Mouse (Mus musculus): ENCODE measurements around the gene Sema3f.

Gene Sema3f

DNA sequence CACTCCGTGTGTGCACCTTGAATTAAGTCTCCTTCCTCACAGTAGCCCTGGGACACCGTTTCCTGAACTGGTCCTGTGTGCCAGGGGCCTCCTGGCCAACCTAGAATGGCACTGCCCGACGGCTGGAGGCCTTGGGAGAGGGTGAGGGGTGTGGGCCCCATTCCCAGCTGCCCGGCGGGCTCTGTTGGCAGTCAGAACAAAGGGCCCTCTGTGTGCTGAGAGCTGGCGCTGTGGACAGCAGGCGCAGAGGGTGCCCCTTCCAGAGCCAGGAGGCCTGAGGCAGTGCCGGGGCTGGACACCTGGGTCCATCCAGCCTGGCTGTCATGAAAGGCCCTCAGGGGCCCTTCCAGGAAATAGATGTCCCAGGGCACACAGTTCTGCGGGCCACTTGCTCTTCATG is 50.7 kb downstream of the Sema3f start:
- DNase-seq = no peak

DNA sequence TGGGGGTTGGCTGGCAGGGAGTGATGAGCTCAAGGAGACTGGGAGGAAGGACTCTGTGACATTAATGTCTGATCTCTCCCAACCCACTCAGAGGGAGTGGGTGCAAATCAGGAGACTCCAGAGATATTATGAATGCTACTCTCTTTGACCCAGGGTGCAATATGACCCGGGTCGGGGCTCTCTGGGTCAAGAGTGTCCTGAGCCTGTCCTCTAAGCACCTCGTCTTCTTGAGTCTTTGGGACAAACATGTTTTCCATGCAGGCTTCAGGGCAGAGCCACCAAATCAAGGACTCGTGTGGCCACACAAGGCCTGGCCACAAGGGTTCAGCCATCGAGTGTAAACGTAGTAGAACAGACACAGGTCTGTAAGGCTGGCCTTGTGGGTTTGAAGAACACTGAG is 52.2 kb downstream of the Sema3f start:
- no peak for DNase-seq

DNA sequence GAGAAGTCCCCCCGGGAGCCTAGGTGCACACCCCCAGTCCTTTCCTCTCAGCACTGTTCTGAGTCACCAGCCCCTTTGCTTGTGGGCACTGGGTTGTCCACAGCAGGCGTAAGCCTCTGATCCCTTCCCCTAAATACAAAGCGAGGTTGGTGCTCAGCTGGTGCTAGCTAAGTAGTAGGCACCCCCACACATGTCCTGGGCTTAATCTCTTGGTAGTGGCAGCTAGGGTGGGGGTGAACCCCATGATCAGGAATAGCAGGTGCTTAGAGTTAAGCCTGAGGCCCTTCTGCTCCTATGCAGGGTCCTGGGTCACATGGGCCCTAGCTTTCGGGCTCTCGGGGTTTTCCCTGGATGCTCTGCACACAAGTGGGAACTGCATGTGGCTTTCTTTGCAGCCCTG is 53.1 kb downstream of the Sema3f start:
- no peak for DNase-seq

DNA sequence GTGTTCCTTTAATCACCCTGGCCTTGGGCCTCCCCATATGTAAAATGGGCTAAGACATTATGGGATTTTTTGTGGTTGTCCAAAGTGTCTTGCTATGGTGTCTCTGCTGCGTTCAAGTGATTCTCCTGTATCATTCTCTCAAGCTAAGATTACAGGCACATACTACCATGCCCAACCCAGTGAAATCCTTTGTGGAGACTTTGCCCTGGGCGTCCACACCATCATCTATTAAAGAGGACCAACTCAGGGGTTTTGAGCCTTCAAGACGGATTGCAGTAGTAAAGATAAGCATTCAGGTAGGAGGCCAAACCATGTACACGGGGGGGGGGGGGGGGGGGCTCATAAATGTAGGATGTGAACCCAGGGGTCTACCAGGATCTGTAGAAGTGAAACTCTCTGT is 55.7 kb downstream of the Sema3f start:
- no peak for DNase-seq

DNA sequence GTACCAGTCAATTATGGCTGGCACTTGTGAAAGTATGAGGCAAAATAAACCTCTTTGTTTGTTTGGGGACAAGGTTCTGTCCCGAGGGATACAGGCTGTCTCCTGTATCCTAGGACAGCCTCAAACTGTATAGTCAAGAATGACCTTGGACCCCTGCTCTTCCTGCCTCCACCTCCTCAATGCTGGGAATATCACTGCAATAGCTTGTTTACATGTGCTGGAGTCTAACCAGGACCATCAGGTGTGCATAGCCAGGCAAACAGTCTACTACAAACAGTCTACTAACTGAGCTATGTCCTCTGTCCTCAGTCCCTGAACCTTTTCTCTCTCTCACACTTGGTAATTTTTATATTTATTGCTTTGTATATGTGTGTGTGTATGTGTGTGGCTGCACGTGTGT is 56.8 kb downstream of the Sema3f start:
- DNase-seq = no peak

DNA sequence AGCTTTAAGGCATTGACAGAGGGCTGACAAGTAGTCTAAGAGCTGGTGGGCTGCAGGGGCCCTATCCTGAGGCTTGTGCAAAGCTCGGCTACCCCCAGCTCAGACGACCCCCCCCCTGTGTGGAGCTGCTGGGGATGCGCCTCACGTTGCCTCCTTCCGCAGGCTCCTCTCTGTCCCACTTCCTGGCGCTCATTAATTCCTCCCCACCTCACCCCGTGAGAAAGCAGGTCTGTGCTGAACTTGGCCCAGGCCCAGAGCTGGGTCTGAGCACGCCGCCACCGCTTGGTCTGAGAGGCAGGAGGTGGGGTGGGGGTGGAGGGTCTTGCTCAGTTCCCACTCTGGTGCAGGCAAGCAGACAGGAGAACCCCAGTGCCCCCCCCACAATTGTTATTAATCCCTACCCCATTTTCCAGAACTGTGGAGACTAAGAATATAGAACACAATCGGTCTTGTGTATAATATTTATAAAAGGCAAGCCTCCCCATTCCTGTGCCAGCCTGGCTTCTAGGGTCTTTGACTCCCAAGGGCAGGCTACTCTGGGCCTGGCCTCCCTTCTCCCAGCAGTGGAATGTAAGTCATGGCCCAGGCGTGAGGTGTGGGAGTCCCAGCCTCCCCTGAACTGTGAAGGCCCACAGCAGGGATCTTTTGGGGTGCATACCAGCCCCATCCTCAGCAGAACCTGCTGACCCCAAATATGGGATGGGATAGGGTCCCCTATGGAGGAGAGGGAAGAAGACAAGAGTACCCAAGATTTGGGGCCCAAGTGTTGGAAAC is 59.4 kb downstream of the Sema3f start:
- no peak for DNase-seq

DNA sequence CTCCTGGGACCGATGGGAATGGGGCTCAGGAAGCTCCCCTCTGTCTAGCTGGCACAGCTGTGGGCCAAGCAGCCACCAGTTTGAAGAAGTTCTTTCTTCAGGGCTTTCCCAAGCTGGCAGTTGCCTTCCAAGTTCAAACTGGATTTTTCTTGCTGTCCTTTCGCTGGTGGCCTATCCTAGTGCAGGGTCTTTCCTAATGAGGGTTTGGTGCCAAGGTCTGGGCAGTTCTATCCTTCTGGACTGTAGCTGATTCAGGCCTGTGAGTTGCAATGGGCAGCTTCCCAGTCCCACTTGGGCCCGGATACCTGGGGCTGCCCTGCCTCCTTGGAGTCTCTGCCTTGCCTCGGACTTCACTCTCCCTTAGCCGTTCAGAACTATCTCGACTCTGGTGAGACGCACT is 60.0 kb downstream of the Sema3f start:
- DNase-seq = no peak

DNA sequence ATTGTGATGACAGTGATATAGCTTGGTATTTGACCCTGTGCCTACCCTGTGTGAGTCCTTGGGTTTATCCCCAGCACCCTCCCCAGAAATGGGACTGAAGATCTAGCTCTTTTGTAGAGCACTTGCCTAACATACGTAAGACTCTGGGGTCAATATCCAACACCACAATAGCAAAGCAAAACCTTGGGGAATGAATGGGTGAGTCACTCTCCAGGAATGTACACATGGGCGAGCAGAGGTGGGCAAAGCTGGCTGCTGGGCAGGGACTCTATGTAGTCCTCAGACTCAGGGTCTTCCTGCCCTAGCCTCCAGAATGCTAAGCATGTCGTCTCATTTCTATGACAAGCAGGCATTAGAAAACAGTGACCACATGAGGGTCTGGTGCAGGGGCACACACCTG is 61.5 kb downstream of the Sema3f start:
- DNase-seq = no peak

DNA sequence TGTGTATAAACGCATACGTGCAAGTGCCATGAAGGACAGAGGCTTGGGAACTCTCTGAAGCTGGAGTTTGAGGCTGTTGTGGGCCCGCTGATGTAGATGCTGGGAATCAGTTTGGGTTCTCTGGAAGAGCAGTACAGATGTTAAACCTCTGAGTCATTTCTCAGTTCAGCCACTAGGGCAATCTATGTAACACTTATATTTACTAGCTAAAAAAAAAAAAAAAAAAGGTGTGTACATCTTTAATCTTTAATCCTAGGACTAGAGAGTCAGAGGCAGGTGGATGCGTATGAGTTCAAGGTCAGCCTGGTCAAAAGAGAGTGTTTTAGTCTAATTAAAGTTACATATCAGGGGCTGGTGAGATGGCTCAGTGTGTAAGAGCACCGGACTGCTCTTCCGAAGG is 63.3 kb downstream of the Sema3f start:
- DNase-seq = no peak

DNA sequence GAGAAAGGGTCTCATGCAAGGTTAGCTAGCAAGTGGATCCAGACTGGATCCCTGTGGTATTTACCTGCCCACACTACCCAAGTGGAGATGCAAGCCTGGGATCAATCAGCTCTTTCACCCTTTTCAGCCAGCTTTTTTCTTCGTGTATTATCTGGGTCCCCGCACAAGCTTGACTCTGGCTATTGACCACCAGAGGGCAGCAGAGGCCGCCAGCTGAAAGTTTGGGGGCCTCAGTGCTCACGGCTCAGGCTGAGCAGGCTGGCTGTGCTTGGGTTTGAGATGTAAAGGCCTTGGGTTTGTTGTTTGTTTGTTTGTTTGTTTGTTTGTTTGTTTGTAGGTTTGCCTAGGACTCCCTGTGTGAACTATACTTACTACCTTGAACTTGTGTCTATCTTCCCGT is 64.7 kb downstream of the Sema3f start:
- peak; percentile 85 for DNase-seq

DNA sequence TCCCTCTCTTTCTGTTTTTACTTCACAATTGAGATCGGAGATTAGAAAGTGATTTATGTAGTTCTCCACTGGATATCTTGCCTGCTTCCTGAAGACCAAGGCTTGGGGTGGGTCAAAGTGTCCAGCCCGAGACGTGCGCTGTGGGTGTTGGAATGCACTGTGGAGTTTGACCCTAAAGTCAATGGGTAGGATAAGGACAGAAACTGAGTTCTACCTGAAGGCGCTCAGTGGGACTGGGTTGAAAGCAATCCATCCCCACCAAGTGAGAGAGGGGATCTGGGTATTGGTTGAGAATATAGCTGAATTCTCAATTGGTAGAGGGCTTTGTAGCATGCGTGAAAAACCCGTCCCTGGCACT is 65.1 kb downstream of the Sema3f start:
- DNase-seq = peak; percentile 57

DNA sequence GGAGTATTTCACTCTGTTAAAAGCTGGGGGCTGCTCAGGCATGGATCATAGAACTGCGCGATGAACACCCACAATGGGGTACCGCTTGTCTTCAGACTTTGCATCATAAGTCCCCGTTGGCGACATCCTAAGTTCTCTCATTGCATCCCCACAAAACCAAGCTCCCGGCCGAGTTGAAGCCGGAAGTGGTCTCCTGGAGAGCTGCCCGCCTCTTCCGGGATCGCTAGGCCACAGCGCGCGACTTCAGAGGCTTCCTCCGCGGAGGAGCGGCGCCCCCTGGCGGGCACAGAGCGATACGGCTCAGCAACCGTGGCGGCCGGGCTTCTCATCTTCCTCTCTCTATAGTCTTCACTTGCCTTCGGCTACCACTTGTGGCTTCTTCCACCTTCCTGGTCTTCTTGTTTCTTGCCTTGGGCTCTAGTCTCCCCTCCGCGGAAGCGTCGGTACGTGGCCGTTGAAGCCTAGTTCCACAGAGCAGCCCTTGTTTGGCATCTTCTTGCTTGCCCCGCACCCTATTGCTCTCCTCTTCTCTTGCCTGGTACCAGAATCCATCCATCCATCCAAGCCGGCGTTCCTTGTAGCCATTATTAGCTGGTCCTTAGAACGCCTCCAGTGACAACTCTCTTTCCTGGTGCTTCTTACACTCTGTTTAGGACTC is 65.7 kb downstream of the Sema3f start:
- DNase-seq = peak; percentile 94

DNA sequence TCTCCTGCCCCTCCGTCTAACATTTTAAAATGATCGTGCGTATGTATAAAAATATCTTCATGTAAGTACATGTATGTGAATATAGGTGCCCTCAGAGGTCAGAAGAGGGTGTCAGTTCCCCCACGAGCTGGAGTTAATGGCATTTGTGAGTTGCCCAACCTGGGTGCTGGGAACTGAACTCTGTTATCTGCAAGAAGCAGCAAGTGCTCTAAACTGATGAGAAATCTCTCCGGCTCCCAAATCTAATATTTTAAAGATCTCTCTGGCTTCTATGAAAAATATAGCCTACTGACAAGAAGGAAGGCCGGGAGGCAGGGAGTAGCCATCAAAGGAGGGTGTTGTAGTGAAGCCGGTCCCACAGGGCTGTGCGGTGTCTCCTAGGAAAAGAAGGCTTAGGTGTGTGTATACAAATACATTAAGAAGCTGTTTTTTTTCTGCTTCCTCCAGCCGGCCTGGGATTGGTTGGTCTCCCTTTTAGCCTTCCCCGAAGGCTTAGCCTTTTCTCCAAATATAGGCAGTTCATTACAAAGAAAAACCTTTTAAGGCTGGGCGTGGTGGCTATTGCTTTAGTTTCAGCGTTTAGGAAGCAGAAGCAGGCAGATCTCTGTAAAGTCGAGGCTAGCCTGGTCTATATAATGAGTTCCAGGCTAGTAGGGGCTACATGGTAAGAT is 66.6 kb downstream of the Sema3f start:
- no peak for DNase-seq

DNA sequence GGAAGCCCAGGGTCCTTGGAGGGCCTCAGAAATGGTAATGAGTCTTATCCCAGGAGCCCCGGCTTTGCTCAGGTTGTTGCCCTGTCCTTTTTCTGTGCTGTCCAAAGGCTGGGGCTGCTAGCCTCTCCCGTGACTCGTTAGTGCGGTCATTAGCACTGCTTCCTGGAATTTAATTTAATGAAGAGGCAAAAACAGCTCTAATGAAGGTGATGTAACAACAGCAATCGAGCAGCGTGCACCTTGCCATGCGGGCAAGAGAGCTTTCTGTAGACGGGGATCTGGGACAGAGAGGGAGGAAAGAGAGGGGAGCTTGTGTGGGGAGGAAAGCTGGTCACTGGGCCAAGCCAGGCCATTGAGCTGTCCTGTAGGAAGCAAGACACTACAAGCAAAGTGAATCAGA is 68.6 kb downstream of the Sema3f start:
- DNase-seq = no peak

DNA sequence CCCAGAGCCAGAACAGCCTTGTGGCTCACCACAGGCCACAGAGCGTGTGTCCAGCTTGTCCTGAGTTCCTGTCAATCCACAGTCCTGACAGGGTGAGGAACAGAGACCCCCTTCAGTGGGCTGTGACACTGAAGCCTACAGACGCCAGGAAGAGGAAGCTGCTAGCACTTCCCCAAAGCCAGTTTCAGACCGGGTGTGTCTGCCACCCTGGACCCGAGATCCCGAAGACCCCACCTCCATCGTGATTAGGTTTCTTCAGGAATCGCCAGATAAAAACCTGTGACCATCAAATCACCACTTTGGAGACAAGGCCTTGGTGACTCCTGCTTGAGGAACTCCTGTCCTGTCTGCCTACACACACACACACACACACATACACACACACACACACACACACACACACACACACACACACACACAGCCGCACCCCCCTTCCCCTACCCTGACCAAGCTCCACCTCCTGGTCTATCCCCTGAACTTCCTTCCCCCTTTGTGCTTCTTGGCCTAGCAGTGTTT is 70.0 kb downstream of the Sema3f start:
- DNase-seq = peak; percentile 42

DNA sequence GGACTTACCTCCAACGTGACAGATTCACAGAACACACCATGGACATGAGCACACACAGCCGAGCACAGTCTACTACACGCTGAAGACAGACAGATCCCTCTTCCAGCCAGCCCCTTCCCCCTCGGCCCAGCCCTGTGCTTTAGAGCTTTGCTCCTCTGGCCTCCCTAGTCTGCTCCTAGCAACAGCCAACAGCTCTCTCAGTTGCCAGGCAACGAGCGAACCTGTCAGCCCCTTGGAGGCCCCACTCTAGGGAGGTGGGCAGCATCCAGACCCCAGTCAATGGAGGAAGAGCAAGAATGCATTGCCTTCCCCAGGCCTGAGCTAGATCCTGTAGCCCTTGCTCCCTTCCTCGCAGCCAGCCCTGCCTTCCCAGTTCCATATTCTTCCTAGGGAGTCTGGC is 73.2 kb downstream of the Sema3f start:
- no peak for DNase-seq

DNA sequence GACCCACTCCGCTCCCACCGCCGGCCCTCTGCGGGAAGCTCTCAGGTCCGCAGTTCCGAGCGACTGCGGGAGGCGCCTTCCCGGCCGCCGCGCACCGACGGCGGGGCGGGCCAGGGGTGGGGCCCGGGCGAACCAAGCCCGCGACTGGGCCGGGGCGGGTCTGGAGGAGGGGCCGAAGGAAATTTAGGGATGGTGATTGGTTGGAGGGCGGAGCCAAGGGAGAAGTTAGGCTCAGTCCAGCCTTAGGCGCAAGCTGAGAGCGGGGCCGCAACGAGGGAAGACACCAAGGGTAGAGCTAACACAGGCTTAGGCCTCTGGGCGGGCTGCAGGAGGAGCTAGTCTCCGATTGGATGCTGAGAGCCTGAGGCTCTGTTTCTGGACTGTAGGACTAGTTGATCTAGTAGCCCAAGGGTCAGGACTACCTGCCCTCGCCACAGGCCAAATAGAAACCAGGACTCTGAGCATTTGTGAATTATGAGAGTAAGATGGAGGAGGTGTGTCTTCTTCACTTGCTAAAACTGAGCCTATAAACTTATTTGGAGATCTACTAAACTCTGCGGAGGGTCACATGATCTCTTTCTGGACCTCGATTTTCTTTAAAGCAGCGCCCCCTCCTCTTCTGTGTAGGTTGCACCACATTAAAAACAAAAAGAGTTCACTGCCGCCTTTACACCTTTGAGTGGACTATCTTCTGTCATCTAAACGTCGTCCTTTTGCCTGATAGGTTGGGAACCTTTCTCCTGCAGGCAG is 74.8 kb downstream of the Sema3f start, which contains the start of gene Gnai2:
Gnai2 (minus strand) TSS at position 89 of the 750 bp plus-strand sequence.
- peak; percentile 98 for DNase-seq

DNA sequence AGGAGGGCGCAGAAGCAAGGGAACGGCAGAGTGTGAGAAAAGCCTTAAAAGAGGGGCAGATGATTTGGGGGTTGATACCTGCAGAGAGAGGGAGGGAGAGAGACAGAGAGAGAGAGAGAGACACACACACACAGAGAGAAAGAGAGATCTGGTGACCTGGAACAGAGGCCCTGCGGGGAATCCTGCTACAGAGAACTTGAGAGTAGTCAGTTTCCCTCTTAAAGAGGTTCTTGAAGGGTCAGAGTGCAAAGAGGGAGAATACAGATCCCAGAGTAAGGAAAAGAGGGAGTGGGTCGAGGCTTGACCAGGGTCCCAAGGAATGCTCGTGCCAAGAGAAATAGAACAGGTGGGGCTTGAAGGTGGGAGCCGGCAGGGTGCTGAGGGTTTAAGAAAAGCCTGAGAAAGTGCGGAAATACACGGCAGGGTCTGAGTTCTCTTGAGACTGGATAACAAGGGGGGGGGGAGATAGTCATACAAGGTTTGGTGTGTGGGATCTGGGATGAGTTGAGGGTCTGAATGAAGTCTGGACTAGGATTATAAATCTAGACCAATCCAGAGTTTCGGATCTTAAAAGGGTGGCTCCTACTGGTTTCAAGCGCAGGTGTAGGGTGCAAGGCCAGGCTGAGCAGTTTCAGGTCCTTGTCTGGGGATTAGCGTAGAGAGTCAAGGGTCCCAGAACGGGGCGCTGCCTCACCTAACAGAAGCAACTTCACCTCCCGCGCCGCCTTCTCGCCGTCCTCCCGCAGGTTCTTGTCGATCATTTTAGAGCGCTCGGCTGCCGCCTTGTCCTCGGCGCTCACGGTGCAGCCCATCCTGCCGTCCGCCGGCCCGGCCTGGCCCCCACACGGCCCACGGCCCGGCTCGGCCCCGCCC is 75.6 kb downstream of the Sema3f start:
- DNase-seq = peak; percentile 14

DNA sequence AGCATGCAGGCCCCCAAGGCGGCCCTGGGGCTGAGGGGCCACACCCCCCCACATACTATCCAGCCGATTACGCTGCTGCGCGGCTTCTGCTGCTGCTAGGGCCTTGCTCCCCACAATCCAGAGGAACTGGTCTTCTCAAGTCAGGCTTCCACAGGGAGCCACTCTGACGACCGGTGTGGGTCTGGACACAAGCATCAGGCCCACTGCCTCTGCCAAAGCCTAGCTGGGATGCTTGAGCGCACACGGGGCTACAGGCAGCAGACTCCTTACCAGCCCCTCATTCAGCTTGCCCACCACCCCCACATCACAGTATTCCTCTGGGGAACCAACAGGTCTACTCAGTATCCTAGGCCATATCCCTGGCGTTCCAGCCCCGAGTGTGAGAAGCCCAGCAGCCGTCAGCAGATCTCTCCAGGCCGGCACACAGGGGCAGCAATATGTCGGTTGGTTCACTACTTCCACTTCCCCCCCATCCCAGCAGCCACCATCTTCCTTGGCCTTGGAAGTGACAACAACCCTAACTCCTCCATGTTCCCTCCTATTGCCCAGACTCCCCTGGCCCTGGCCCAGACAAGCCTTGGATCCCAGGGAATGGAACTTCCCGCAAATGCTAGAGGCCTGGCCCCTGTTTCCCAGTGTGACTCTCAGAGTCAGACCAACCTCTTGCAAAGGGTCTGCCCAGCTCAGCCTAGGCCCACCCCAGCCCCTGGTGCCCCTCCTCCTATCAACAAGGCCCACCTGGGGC is 76.4 kb downstream of the Sema3f start:
- DNase-seq = peak; percentile 45

DNA sequence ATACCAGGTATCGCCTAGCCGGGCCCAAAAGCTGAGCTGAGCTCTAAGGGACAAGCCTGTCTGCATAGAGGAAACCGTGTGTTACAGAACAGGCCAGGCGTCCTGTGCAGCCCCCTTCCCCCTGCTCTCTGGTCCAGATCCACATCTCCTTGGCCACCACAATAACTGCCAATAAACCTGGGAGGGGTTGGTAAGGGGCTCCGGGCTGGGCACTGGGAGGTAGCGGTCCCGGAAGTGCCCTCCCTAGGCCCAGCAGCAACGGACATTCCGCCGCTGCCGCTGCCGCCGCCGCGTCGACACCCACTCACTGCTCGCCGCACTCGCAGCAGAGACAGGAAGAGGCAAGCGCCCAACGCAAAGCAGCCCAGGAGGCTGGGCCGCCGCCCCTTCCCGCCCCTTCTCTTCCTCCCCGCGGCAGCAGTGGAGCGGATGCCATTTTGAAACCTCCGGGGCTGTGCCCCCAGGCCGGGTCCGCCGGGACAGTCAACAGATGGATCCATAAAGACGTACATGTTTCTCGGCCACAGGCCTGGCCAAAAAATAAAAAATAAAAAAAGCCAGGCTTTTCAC is 77.1 kb downstream of the Sema3f start:
- peak; percentile 90 for DNase-seq

DNA sequence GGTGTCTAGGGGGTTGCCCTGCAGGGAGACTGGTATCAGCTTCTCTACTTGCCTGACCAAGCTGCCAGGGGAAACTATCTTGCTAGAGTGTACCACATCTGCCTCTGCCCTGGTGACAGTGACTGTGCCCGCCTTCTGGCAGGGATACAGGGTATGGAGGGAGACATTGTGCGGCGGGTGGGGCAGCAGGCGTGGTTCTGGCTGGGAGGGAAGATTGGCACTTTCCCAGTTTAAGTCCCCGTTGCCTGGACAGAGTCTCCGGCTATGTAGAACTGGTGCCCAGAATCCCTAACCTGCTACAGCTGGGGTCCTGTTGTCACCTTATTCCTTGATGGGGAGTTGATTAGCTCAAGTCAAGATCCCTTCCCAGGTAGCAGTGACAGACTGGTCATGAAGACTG is 77.8 kb downstream of the Sema3f start:
- peak; percentile 50 for DNase-seq

All from kidney, postnatal 14 days (tissue).